Mouse (Mus musculus) kidney, adult 2 months (tissue): ENCODE measurements around the gene Zfp689. TPM values are rescaled to one million over a fixed set of nuclear protein-coding genes. Genes with fewer than 3 reads are reported as not detected.
"Not testable (repeated sequence)": the region's sequence is repeated elsewhere in the genome, so short reads cannot be mapped to it uniquely, and the experiment has no call there.

Source experiments
- DNase-seq: peaks from one replicate; pipeline ENCODE4 v3.0.0; 2021
- H3K27ac ChIP-seq: fragments of 200-500 bp; 2 replicates; pipeline ENCODE4 v1.5.1; 2012; ENCODE audit warnings: low read depth, low read length, control low read depth, inconsistent platforms; ENCODE audit not compliant: insufficient read depth
- H3K27me3 ChIP-seq: fragments of 200-500 bp; replicated peaks from 2 replicates; pipeline ENCODE4 v1.6.1; 2012; ENCODE audit warnings: mild to moderate bottlenecking, moderate library complexity, low read length, inconsistent platforms; ENCODE audit not compliant: control insufficient read depth, insufficient read depth
- H3K36me3 ChIP-seq: fragments of 200-500 bp; 2 replicates; pipeline ENCODE4 v1.6.1; 2012; ENCODE audit warnings: mild to moderate bottlenecking, moderate library complexity, low read length, inconsistent platforms; ENCODE audit not compliant: control insufficient read depth, insufficient read depth
- H3K4me1 ChIP-seq: fragments of 200-500 bp; 2 replicates; pipeline ENCODE4 v1.6.1; 2011; ENCODE audit warnings: low read length; ENCODE audit not compliant: control insufficient read depth, insufficient read depth
- H3K4me3 ChIP-seq: fragments of 200-500 bp; 2 replicates; pipeline ENCODE4 v1.5.1; 2011; ENCODE audit warnings: mild to moderate bottlenecking, low read depth, low read length, control low read depth; ENCODE audit not compliant: insufficient read depth
- CTCF ChIP-seq: fragments of 200-500 bp; conservative IDR thresholded peaks from 2 replicates; pipeline ENCODE4 v1.5.1; 2011; ENCODE audit warnings: low read depth, mild to moderate bottlenecking, control low read depth, low read length, moderate library complexity, mixed read lengths; ENCODE audit not compliant: insufficient read depth, insufficient read length
- POLR2A ChIP-seq: fragments of 200-500 bp; IDR thresholded peaks from one replicate; pipeline ENCODE4 v1.6.1; 2011; ENCODE audit warnings: low read depth, low read length, control low read depth
- WGBS: fragments of 180-500 bp; shearing (Covaris S2); methylation state at CpG from one replicate; pipeline ENCODE4 v1.1.7; 2018; 5-methylcytosine and 5-hydroxymethylcytosine counted together
- polyA plus RNA-seq: library from polyadenylated mRNA; depleted of rRNA; stranded (reverse); fragments of >200 nt; gene quantifications from 2 replicates; pipeline ENCODE4 v1.2.3, GENCODE M21; 2012

The Zfp689 gene
- polyA plus RNA-seq, 1 experiment: 3.0 TPM

GRCm38 (mm10) chr7:127470743-127471645 is 22.0 kb upstream of the Zfp689 start:
- Histone ChIP-seq H3K4me3 (peak overlapping the region; percentile 82), H3K4me1 (peaks cover 10% of the 10 kb centered on the region; the same call in 1 of the 2 replicates), H3K36me3 (peaks cover 2% of the 10 kb centered on the region), H3K27me3 (no peaks in the 10 kb centered on the region), H3K27ac (peak overlapping the region; percentile 94)
- peak; percentile 98 for DNase-seq
- TF ChIP-seq POLR2A (no peak), CTCF (no peak)
- under 1% methylated on average over 46 of the region's 46 CpGs for WGBS

GRCm38 (mm10) chr7:127470011-127470715 is 21.2 kb upstream of the Zfp689 start:
- no peak for DNase-seq
- H3K36me3 ChIP-seq: peaks cover 2% of the 10 kb centered on the region
- whole genome bisulfite sequencing: 7% methylated on average over 10 of the region's 10 CpGs

DNA sequence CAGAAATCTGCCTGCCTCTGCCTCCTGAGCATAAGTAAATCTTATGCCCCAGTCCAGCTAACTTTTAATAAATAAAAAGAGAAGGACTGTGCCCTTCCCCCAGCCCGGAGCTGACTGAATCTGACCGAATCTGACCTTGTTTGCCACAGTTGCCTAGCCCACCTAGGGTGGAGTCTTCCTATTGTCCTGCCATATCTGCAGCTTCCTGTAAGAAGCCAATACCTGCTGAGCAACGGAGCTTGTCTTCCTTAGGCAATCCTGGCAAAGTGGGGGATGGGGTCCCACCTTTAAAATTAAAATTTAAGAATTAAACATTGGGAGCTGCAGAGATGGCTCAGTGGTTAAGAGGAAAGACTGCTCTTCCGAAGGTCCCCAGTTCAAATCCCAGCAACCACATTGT is 17.6 kb upstream of the Zfp689 start:
- H3K4me1 ChIP-seq: peaks cover 5% of the 10 kb centered on the region; the same call in 1 of the 2 replicates
- 83% methylated on average over 4 of the region's 4 CpGs for WGBS

More at GRCm38 (mm10) chr7:127470011-127470715, 21.2 kb upstream of the Zfp689 start:
- Histone ChIP-seq H3K4me3 (peak overlapping the region; percentile 82), H3K4me1 (peaks cover 10% of the 10 kb centered on the region; the same call in 1 of the 2 replicates), H3K27ac (peak overlapping the region; percentile 94), H3K27me3 (no peaks in the 10 kb centered on the region)
- TF ChIP-seq POLR2A (no peak), CTCF (no peak)

GRCm38 (mm10) chr7:127465670-127466069 is 16.7 kb upstream of the Zfp689 start:
- DNase-seq, H3K36me3 ChIP-seq, H3K4me3 ChIP-seq, H3K27ac ChIP-seq, H3K27me3 ChIP-seq, H3K4me1 ChIP-seq: not testable (repeated sequence)
- 96% methylated on average over 2 of the region's 2 CpGs for WGBS

More for the DNA sequence above, 17.6 kb upstream of the Zfp689 start:
- H3K4me3 ChIP-seq: no peak overlapping the region
- no peak for DNase-seq
- H3K27me3 ChIP-seq: no peaks in the 10 kb centered on the region
- H3K27ac ChIP-seq: no peak overlapping the region
- H3K36me3 ChIP-seq: peaks cover 2% of the 10 kb centered on the region; the same call in 1 of the 2 replicates
- no peak for TF ChIP-seq CTCF
- no peak for TF ChIP-seq POLR2A

GRCm38 (mm10) chr7:127465191-127465590 is 16.2 kb upstream of the Zfp689 start:
- H3K36me3 ChIP-seq: peaks cover 2% of the 10 kb centered on the region; the same call in 1 of the 2 replicates
- DNase-seq: no peak
- TF ChIP-seq CTCF: no peak
- no peak for TF ChIP-seq POLR2A
- 94% methylated on average over 3 of the region's 3 CpGs for WGBS
- no peak overlapping the region for H3K27ac ChIP-seq
- H3K4me1 ChIP-seq: peaks cover 5% of the 10 kb centered on the region; the same call in 1 of the 2 replicates
- H3K4me3 ChIP-seq: no peak overlapping the region
- no peaks in the 10 kb centered on the region for H3K27me3 ChIP-seq

- not testable (repeated sequence) for H3K4me1 ChIP-seq, H3K36me3 ChIP-seq, H3K4me3 ChIP-seq, DNase-seq, H3K27me3 ChIP-seq, H3K27ac ChIP-seq
- WGBS: 91% methylated on average over 8 of the region's 8 CpGs
Observed at GRCm38 (mm10) chr7:127459311-127459710, 10.4 kb upstream of the Zfp689 start, which contains the start of gene Prr14. Gene Prr14, plus strand, starts transcription at chr7:127459611.

DNA sequence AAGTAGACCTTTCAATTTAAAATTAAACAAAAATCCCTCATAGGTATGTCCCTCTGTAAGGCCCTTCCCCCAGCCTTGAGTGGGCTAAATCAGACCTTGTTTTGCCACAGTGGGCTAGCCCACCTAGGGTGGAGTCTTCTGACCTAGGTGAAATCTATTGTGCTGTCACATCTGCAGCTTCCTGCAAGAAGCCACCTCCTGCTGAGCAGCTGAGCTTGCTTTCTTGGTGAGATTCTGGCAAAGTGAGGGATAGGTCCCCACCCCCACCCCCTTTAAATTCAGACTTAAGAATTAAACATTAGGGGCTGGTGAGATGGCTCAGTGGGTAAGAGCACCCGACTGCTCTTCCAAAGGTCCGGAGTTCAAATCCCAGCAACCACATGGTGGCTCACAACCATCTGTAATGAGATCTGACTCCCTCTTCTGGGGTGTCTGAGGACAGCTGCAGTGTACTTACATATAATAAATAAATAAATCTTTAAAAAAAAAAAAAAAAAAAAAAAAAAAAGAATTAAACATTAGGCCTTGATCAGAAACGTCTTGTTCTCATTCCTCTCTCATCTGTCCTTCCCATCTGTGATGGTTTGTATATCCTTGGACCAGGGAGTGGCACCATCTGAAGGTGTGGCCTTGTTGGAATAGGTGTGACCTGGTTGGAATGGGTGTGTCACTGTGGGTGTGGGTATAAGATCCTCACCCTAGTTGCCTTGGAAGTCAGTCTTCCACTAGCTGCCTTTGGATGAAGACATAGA is 9.6 kb upstream of the Zfp689 start:
- 80% methylated on average over 3 of the region's 3 CpGs for WGBS
- H3K27me3 ChIP-seq, H3K27ac ChIP-seq, DNase-seq, H3K4me1 ChIP-seq, H3K36me3 ChIP-seq, H3K4me3 ChIP-seq: not testable (repeated sequence)
